Mouse (Mus musculus) large intestine, adult 2 months (tissue): ENCODE measurements at regions not wholly inside any gene's neighbourhood (a gene's known extent, or its start where the extent isn't known, plus 50 kb on each side); places are given as distances from the start of the nearest gene placed in this dataset.

Experiments
- DNase-seq: peaks from one replicate; pipeline ENCODE4 v3.0.0-alpha.2; 2012; ENCODE audit warnings: low read depth, low spot score
- whole genome bisulfite sequencing: fragments of 180-500 bp; shearing (Covaris S2); methylation state at CpG from one replicate; pipeline ENCODE4 v1.1.7; 2018; 5-methylcytosine and 5-hydroxymethylcytosine counted together

- no peak for DNase-seq
These were observed 57.8 kb downstream of the Ier5 start for GRCm38 (mm10) chr1:155041592-155041991.

DNA sequence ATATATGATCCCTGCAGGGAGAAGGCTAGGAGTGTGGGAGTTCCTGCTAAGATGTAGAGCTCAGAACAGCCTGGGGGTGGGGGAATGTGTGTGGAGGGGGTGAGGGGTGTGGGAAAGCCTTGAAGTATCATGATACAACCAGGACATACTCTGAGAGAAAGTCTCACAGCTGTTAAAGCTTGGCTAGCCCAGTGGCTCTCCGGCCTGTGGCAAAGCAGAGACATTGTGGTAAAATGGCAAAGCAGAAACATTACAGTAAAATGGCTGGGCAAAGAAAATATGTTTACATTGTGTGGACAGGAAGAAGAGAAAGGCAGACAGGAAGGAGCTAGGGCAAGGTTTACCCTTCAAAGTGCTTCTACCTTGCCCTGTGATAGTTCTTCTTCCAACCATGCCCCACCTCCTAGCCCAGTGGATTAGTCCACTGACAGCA lies 58.5 kb downstream of the Ier5 start:
- DNase-seq = no peak
- 78% methylated on average over 1 of the region's 1 CpGs for WGBS

More at GRCm38 (mm10) chr1:155041592-155041991, 57.8 kb downstream of the Ier5 start:
- WGBS = 72% methylated on average over 5 of the region's 5 CpGs

GRCm38 (mm10) chr1:155040086-155040726 lies 59.2 kb downstream of the Ier5 start:
- WGBS = 17% methylated on average over 9 of the region's 9 CpGs

GRCm38 (mm10) chr1:155038631-155039625 lies 60.5 kb downstream of the Ier5 start:
- WGBS = 72% methylated on average over 11 of the region's 11 CpGs

More at GRCm38 (mm10) chr1:155040086-155040726, 59.2 kb downstream of the Ier5 start:
- no peak for DNase-seq

DNA sequence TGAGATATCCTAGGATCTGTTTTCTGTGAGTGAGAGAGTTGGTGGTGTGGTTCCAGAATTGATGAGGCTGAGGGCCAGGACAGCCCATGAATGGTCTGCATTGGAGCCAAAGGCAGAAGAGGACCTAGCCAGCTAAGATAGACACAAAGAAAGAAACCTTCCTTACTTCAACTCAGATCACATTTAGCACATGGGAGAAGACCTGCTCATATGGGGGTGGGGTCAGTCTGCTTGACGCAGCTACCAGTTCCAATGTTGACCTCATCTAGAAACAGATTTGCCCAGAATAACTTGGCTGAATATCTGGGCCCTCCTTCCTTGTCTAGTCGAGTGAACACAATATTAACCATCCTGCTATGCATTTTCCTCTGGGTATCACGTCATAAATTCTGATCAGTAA lies 62.0 kb downstream of the Ier5 start:
- DNase-seq = no peak
- WGBS = 68% methylated on average over 3 of the region's 3 CpGs

More at GRCm38 (mm10) chr1:155038631-155039625, 60.5 kb downstream of the Ier5 start:
- DNase-seq = no peak

DNA sequence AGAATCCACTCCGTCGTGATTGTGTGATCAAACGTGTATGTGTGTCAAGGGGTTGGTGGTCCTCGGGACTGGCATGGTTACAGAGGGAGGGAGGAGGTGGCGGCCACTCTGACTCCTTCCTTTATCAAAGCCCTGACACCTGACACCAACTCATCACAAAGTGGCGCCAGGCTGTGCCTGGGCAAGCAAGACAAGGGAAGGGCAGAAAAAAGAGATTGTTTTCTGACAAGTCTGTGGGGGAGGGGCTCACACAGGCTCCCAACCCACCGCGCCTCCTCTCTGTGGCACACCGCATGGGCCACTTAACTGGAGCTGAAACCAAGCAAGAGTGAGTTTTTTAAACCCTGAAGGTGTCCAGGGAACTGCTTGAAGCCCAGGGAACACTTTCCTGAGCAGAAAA lies 68.5 kb downstream of the Ier5 start:
- 61% methylated on average over 9 of the region's 9 CpGs for WGBS

GRCm38 (mm10) chr1:155029195-155029879 lies 70.1 kb downstream of the Ier5 start:
- no peak for DNase-seq
- 80% methylated on average over 17 of the region's 17 CpGs for WGBS

More for the DNA sequence above, 68.5 kb downstream of the Ier5 start:
- no peak for DNase-seq

GRCm38 (mm10) chr1:155028735-155029134 lies 70.7 kb downstream of the Ier5 start:
- DNase-seq = no peak
- WGBS = 36% methylated on average over 5 of the region's 5 CpGs

GRCm38 (mm10) chr1:155028147-155028546 lies 71.3 kb downstream of the Ier5 start:
- no peak for DNase-seq
- WGBS = 27% methylated on average over 6 of the region's 6 CpGs

DNA sequence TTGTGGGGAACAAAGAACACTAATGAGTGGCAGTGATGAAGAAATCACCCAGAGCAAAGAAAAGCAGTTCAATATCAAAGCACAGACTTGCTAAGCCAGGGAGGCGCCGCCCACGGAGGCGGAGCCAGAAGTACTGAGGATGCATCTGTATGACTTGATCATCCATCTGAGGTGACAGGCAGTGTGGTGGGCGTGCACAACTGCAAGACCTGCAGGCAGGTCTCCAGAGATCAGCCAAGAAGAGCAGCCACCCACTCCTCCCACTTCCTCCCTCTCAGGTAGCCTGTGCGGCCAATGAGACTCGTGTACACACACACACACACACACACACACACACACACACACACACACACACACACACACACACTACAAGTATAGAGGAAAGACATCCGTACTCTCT lies 71.9 kb downstream of the Ier5 start:
- no peak for DNase-seq
- 14% methylated on average over 8 of the region's 8 CpGs for WGBS

- peak; percentile 64 for DNase-seq
These were observed 73.5 kb downstream of the Ier5 start for GRCm38 (mm10) chr1:155025862-155026478.

DNA sequence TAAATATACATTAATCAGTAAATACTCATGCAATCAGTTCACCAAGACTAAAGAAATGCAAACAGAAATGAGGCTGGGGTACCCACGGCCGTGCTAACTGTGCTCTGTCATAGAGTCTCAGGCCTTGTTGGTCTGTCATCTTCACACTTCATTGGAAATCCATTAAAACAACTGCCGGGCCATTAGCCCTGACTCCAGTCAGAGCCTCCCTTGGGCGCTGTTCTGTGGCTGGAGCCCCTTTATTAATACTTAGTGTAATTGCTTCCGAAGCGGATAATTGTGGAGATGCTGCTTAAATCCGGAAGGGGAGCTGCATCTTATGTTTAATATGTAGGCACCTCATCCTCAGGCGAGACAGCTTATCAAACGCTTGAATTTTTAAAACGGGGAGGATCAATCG lies 76.1 kb downstream of the Ier5 start:
- no peak for DNase-seq
- WGBS = 82% methylated on average over 11 of the region's 11 CpGs

More at GRCm38 (mm10) chr1:155025862-155026478, 73.5 kb downstream of the Ier5 start:
- 26% methylated on average over 5 of the region's 5 CpGs for WGBS

- DNase-seq = no peak
- WGBS = 92% methylated on average over 3 of the region's 3 CpGs
These were observed 83.8 kb downstream of the Ier5 start for GRCm38 (mm10) chr1:155015669-155016068.

DNA sequence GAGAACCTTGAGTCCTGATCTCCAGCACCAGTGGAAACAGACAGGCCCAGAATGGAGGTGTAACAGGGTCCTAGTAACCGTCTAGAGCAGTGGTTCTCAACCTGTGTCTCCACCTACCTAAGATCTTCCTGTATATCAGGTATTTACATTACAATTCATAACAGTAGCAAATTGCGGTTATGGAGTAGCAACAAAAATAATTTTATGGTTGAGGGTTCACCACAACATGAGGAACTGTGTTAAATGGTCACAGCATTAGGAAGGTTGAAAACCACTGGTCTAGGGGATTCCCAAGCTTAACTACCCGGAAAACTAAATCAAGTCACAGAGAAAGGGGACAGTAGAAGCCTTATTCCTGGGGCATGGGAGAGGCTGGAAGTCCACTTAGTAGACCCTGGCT lies 84.5 kb downstream of the Ier5 start:
- DNase-seq = no peak
- WGBS = 77% methylated on average over 3 of the region's 3 CpGs

GRCm38 (mm10) chr1:155013784-155014183 lies 85.7 kb downstream of the Ier5 start:
- 24% methylated on average over 4 of the region's 4 CpGs for WGBS
- DNase-seq = peak; percentile 67

DNA sequence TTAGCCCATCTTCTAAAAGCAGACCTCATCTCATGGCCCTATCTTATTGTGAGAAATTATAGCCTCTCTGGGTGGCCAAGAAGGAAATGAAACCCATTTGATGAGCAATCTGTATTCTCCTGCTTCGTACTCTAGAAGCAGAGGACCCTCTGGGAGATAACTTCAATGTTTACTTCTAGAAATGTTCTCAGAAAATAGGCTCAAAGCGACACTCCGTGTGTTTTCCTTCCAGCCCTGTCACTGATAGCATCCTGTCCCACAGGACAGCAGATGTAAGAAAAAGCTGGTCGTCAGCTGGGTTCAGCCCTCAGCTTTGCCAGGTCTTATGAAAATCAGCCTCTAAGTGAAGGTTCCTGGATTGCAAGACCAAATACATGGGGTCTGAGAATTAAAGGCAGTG lies 86.1 kb downstream of the Ier5 start:
- 26% methylated on average over 4 of the region's 4 CpGs for WGBS
- DNase-seq = no peak

GRCm38 (mm10) chr1:155006539-155007486 lies 92.6 kb downstream of the Ier5 start:
- 18% methylated on average over 16 of the region's 16 CpGs for WGBS
- DNase-seq = peak; percentile 27

GRCm38 (mm10) chr1:155006099-155006498 lies 93.3 kb downstream of the Ier5 start:
- WGBS = 82% methylated on average over 10 of the region's 10 CpGs
- DNase-seq = no peak

DNA sequence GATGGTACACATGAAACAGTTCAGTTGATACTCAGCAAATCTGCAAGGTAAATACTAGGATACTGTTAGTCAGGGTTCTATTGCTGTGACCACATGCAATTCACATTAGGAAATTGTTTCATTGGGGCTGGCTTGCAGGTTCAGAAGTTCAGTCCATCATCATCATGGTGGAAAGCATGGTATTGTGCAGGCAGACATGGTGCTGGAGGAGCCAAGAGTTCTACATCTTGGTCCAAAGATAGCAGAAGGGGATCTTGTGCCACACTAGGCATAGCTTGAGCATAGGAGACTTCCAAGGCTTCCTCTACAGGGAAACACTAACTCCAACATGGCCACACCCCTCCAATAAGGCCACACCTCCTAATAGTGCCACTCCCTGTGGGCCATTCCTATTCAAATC lies 99.1 kb downstream of the Ier5 start:
- DNase-seq = no peak
